Mouse (Mus musculus) cerebral cortex, adult 2 months (tissue): Measurements from ENCODE around the gene Atad5.

Experiments used
- WGBS: fragments of 180-500 bp; shearing (Covaris S2); methylation state at CpG from one replicate; pipeline ENCODE4 v1.1.7; 2018; 5-methylcytosine and 5-hydroxymethylcytosine counted together

Atad5 gene

DNA sequence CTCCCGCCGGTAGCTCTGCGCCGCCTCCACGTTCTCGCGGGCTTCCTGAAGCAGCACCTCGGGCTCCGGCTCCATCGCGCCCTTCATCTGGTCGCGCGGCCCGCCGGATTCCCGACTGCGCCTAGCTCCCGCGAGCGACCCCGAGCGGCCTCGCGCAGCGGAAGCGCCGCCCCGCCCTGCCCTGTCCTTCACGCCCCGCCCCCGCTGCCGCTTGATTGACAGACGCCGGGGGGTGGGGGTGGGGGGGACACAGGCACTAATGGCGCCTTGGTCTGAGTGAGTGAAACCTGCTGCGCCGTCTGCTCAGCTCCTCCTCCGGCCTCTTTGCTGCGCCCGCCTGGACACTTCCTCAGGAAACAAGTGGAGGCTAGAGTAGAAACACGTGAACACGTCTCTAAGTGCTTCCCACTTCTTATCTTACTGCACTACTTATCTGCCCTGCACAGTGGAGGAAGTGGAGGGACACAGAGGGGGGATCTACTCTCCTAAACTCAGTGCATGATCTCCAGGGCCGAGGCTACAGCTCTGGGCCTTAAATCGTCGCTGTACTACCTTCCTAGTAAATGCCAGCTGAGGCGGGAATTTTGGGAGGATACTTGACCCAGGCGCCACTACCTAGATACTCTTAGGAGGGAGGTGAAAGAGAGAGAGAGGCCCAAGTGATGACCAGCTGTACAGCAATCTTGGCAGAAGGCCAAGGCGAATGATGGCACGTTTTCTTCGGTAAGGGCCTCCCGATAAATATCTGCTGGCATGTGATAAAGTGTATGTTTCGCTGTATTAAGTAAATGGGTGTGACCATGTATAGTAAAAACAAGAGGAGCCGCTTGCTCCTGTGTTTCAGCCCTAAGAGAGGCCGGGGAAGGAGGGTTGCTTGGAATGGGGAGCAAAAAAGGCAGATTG is 8.1 kb upstream of the Atad5 start, which contains the start of gene Crlf3:
TSS of gene Crlf3 (minus strand) at position 166 of the 903 bp plus-strand sequence.
- WGBS = 5% methylated on average over 55 of the region's 55 CpGs

DNA sequence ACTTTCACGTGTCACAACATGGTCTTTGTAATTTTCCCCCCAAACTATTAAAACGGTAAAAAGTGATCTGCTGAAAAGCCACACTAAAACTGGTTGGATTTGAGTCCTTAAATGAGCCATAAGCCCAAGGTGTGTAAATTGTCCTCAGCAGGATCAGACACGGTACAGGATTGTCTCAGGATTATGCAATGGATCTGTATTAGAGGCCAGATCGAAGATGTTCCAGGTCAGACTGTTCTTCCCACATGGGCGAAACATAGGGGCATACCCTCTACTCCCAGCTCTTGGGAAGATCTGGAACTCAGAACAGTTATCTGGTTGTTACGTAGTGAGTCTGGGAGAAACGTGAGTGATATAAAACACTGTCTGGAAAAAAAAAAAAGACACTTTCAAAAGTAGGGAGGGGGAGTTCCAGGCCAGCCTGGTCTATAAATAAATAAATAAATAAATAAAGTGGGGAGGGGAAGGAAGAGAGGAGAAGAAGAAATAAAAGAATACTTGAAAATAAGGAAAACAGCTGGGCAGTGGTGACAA is 7.3 kb upstream of the Atad5 start:
- WGBS = 81% methylated on average over 7 of the region's 7 CpGs

DNA sequence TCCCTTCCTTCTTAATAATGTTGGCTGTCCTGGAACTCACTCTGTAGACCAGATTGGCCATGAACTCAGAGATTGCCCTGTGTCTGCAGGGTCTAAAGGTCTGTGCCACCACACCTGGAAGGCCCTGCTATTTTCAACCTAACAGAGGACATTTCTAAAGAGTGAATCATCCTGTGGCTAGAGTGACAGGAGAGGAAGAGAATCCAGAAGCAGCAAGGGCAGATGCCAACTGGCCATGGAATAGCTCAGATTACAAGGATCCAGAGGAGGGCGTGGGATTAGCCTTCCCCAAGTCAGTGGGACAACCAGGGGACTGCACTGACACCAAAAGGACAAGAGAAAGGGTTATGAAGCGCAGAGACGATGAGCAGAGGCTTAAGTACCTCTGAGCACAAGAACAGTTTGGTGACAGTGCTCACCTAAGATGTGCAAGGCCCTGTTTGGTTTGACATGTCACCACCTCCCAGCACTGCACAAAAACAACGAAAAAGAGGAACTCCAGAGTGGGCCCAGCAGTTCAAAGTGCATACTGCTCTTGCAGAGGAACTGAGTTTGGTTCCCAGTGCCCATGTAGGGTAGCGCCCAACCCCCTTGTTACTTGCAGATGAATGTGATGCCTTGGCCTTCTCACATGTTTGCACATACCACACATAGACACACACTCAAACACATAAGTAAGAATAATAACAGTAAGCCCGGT is 3.7 kb upstream of the Atad5 start:
- 87% methylated on average over 6 of the region's 6 CpGs for WGBS

DNA sequence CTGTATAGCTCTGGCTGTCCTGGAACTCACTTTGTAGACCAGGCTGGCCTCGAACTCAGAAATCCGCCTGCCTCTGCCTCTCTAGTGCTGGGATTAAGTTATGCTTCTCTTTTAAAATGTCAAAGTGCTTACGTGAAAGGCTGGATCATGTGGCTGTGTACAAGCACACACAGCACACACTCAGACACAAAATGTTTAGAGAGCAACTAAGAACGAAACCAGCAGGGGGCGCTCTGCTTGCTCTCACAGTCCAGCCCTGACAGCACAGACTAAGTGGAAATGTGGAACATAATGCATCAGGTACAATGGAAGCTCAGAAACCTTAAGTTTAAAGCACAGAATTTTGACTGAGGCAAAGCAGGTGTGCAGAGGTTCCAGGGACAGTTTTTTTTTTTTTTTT is 2.4 kb upstream of the Atad5 start:
- WGBS = 11% methylated on average over 5 of the region's 5 CpGs

DNA sequence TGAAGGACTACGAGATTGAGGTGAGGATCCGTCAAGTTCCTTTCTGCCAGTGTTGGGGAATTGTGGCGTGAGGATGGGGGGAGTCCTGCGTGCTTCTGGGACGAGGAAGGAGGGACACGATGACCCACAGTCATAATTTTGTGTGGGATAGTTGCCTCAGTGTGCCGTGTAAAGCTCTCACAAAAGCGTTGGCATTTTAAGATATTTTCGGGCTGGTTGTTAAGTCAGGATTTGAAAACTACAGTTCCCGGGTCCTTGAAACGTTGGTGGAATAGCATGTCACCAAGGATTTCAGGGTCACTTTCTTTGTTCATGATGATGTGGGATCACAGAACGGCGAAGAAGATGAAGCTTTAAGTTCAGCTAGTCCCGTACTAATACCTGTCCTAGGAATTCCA is 616 bp downstream of the Atad5 start:
- WGBS = 1% methylated on average over 14 of the region's 14 CpGs

DNA sequence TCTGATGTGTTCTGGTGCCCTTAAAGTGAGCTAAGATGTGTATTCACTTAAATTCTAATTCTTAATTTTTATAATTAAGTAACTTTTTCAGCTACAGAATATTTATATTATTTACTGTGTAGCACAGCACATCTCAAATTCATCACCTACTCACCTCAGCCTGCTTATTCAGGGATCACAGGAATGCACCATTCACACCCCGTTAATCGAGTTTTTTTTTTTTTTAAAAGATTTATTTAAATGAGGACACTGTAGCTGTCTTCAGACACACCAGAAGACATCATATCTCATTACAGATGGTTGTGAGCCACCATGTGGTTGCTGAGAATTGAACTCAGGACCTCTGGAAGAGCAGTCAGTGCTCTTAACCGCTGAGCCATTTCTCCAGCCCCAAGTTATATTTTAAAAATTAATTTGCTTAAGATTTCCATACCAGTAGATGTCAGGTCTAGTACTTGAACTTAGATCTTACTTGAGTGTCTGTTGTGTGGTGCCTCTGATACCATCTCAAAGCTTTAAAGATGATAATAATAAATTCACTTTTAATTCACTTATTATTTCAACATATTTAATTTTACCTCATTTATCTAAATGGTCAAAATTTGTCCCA is 1.5 kb downstream of the Atad5 start:
- WGBS = 41% methylated on average over 3 of the region's 3 CpGs

DNA sequence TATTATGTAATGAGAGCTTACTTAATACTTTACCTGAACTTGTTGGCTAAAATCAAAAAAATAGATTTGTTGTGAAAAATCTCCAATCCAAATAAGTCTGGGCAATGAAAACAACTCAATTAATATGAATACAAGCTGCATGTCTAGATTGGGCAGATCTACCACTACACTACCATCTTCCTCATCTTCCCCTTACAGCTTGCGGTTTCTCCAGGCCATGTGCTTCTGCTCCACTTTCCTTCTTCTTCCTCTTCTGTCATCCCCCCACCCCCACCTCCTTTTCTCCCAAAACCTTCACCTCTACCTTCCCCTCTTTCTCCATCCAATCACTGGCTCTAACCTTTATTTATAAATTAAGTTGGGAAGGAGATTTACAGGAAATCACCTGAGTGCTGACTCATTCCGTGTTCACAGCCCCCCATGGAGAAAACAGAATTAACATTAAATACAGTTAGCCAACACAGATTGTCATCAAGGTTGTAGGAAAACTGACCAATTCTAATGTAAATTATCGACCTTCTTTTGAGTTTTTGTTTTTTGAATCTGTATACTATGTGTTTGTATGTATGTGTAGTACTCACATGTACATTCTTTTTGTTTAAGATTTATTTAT is 9.3 kb downstream of the Atad5 start:
- WGBS = 92% methylated on average over 3 of the region's 3 CpGs

DNA sequence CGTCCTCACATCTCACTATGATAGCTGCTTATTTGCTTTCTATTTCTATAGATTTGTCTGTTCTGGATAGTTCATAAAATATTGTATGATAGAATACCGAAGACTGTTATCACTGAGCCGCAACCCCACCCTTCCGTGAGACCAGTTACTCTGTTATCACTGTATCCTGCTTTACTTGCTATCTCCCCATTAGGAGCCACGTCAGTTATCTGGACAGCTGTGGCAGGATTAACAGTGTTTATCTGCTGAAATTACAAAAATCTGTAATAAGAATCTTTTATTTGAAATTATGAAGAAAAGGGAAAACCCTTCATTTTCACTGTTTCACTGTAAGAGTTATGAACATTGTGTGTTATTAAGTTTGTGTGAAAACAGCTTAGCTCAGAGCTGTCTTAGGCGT is 12.1 kb downstream of the Atad5 start:
- WGBS = 94% methylated on average over 6 of the region's 6 CpGs

DNA sequence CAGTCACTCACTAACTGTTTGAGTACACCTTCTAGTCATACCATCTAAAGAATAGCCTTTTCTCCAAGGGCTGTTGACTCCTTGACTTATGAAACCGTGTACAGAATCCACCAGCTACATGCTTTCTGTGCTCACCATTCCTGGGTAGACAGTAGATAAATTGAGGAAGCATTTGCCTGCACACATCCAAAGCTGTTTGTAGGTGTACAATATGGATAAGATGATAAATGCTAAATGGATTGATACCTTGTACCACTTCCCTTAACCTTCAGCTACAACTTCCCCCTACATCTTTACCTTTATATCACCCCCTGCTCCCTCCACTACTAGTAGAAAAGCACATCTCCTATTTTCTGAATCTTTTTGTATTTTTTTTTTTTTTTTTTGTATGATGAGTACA is 15.2 kb downstream of the Atad5 start:
- WGBS = 84% methylated on average over 1 of the region's 1 CpGs

DNA sequence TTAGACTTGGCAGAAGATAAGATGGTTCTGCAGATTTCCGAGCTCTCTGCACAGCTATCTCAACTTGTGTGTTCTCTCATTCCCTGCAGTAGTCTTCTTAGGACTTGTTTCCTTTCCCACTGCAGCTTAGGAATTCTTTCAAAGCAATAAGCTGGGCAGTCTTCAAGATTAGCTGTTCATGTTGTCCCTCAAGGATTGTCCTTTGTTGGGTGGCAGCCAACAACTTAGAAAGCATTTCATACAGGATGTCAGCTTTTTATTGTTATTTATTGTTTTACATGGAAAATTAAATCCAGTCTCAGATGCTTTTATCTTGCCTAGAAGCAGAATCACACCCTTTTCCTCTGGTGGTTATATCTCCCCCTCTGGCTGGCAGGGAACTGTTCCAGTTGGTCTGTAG is 27.2 kb downstream of the Atad5 start:
- 69% methylated on average over 1 of the region's 1 CpGs for WGBS

DNA sequence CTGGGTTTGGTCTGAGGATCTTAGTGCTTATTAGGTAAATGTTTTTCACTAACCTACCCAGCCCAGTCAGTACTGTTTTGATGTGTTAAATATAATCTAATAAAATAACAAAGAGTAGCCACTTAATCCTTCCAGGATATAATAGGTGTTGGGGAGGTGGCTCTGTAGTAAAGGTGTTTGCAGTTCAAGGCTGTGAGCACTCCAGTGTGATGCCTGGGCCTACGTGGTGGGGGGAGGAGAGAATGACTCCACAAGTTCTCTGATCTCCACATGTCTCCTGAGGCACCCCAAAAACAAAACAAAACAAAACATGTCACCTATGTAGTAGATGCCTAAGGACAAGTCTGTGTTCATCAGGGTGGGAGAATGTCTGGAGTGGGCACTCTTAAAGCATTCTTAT is 42.9 kb downstream of the Atad5 start:
- 70% methylated on average over 1 of the region's 1 CpGs for WGBS

DNA sequence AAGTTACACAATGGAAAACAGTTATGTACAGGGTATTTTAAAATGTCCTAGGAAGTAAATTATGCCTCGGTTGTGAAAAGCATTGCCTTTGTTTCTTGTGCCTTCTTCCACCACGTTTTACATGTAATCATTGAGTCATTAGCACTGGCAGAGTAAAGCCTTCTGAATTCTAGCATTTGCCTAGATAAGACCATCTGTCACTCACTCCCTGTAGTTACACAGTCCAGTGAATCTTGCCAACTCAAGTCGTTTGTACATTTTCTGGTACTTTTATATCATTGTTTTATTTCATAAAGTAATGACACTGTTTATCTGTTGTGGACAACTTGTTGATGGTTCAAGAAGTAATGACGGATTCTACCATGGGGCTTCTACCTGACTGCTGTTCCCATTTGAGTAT is 45.5 kb downstream of the Atad5 start:
- 36% methylated on average over 4 of the region's 4 CpGs for WGBS

DNA sequence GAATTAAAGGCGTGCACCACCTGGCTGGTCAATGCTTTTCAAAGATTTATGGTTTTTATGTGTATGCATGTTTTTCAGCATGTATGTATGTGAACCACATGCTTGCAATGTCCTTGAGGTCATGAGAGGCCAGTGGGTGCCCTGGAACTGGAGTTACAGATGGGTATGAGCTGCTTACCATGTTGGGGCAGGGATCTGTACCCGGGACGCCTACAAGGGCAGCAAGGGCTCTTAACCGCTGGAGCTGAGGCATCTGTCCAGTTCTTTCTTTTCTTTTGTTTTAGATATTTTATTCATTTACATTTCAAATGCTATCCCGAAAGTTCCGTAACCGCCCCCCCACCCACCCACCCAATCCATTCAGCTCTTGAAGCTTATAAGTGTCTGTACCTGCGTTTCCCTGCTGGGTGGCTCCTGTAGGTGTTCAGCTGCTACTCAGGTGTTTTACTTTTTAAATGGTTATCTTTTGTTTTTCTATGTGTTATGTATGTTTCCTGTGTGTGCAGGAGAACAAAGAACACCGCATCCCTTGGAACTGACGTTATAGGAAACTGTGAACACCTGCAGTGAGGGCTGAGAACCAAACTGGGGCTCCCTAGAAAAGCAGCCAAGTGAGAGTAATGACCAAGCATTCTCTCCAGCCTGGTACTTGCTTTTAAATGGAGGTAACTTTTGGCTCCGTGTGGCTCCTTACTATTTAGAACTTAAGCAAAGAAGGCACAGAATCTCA is 46.9 kb downstream of the Atad5 start:
- 82% methylated on average over 11 of the region's 11 CpGs for WGBS

DNA sequence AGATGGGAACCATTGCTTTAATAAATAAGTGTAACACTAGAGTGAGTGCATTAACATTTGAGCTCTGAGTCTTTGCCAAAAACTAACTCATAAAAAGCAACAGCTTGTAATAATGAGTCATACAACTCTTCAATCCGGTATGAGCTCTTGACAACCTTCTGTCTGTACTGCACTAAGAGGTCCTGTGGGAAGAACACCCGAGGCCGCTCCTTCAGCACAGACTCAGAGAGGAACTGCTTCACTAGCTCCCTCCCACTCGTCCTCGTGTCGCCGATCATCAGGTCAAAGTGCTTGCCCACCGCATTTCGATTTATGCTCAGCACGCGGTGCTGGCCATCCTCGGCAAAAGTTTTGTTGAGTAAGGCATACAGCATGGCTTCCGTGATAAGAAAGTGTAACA is 47.6 kb downstream of the Atad5 start:
- 86% methylated on average over 13 of the region's 13 CpGs for WGBS

DNA sequence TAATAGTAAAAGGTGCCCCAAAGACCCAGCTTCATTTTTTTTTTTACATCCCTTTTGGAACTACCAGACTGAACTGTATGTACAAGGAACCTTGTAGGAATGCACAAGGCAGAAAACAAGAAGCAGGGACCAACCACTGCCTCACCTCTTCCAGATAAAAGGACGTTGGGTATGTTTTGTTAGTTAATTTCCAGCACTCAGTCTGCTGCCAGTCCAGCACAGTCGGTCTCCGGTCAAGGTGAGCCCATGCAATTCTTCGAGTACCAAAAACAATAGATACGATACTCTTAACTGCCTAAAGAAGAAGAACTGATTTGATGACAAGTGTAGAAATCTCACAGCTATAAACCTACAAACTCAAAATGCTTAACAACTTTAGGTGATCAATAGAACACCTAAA is 48.6 kb downstream of the Atad5 start:
- WGBS = 92% methylated on average over 5 of the region's 5 CpGs

DNA sequence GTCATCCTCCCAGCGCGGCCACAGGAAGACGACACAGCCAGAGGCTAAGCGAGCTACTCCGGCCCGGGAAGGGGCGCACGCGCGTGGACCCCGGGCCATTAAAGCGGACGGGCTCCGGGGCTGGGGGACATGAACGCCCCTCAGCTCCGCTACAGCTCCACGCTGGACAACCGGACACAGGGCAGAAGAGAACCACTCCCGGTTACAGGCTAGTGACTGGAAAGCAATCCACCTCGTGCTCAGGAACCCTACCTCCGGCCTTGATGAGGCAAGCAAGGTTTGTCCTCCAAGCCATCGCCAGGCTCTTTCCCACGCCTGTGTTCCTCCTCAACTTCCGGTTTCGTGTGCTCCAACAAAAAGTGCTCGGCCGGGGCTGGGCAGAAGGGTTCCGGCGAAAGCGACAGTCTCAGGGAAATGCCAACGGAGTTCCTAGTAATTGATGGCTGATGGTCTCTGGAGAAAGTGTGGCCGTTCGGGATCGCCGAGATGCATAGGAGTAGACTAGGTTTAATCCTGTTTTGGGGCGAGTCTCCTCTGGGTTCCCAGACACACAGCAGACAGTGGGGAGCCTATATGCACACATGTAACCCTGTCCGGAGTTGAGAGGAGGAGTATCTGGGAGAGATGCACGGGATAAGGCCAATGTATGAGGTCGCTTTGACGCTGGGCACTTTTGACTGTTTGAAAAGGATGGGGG is 52.8 kb downstream of the Atad5 start, which contains the start of gene Tefm:
TSS of gene Tefm (minus strand) at position 351 of the 697 bp plus-strand sequence.
- under 1% methylated on average over 40 of the region's 40 CpGs for WGBS

DNA sequence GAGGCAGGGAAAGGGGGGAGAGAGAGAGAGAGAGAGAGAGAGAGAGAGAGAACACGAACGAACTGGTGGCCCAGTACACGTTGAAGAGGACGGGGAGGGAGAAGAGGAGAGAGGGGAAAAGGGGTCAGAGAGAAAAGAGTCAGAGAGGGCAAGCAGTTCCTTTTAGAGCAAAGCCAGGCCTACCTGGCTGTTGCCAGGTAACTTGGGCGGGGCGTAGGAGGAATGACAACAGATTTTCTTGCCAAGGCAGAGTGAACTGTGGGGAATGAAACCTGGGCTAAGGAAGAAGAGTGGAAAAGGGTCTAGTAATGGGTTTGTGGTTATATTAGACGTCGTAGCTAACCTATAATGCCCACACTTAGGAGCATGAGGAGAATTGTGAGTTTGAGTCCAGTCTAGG is 53.7 kb downstream of the Atad5 start:
- WGBS = 44% methylated on average over 8 of the region's 8 CpGs

DNA sequence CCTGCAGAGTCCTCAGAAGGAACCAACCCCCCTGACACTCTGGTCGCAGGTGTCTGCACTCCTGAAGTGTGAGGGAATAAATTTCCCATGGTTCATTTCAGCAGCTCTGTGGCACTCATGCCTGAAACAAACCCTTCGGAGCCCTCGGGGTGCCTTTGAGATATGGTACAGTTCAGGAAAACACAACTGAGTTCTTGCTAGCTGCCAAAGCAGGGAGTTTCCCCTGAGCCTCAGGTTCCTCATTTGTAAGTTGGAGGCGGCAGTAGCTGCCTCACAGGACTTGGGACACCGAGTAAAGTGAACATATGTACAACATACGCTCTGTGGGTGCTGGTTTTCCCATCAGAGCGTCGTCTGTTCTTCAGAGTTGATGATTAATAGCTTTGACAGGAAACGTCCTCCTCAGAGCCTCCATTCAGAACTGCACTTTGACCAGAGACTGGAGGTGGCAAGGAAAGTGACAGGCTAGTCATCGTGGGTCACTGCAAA is 56.6 kb downstream of the Atad5 start:
- 60% methylated on average over 10 of the region's 10 CpGs for WGBS

DNA sequence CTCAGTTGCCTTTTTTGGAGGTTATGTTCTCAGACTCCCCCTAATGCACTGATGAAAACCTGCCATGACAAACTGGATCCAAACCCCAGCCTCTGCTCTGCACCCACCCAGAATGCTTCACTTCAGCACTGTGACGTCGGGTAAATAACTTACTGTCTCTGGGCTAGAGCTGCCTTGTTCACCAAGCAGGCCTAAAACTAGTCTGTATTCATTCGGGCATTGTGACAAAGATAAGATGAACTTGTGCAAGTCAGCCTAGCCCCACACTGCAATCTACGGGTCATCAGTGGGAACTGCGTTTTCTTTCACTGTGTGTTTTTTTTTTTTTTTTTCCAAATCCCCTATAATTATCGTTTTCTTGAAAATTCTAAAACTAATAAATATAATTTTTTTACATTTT is 58.5 kb downstream of the Atad5 start:
- WGBS = 69% methylated on average over 6 of the region's 6 CpGs

DNA sequence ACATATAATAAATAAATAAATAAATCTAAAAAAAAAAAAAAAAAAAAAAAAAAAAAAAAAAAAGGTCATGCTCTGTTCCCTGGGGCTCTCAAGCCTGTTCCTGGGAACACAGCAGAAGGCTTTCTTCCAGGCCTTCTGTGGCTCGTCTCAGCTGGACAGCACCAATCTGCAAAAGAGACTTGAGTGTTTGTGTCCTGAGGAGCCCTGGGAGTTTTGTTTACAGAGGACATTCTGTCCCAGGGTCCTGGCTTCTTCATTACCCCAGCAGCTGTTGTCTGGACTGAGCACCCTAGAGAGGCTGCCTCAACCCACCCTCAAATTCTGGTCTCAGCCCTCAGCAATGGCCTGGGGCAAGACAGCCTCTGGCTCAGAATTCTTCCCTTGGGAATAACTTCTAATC is 59.1 kb downstream of the Atad5 start:
- 65% methylated on average over 1 of the region's 1 CpGs for WGBS
